Mouse (Mus musculus): Measurements from ENCODE around the gene Tia1. TPM values are rescaled to one million over a fixed set of nuclear protein-coding genes. Genes with fewer than 3 reads are reported as not detected.

Gene Tia1
- total RNA-seq (2023) = 100 to 1,000 TPM; 120 to 141 TPM

DNA sequence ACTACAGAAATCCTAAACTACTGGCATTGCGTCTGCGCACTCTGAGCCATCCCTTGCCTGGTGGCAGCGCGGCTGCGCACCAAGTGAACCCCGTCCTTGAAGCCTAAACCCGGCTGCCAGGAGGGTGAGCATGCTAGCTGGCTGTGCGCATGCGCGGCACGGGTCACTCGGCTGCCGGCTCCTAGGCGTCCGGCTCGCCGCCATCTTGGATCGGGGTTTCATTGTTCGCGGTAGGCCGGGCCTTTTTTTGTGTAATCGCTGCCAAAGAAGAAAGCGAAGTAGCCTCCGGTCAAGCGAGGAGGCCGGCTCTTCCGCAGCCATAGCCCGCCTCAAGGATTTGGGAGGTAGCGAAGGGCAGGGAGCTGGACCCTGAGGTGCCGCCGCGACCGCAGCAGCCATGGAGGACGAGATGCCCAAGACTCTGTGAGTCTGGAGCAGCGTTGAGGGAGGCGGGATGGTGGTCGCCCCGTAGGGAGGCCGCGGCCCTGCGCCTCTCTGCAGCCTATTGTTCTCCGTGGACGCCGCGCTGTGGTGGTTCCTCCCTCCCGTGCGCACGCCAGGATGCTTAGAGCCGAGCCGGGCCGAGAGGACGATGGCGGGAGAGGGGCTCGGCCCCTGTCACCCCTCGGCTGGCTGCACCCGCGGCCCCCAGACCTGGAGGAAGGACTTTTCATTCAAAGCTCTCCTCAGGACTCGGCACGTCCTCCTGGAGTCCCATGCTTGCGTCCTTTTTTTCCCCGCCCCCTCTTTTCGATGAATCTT is at the start of gene Tia1:
TSS of gene Tia1 (plus strand) at position 120 of the 762 bp plus-strand sequence.

GRCm38 (mm10) chr6:86365371-86366124 is 38.5 kb upstream of the Tia1 start, which contains the start of gene Fam136a:
TSS of gene Fam136a (plus strand) at chr6:86365646.

DNA sequence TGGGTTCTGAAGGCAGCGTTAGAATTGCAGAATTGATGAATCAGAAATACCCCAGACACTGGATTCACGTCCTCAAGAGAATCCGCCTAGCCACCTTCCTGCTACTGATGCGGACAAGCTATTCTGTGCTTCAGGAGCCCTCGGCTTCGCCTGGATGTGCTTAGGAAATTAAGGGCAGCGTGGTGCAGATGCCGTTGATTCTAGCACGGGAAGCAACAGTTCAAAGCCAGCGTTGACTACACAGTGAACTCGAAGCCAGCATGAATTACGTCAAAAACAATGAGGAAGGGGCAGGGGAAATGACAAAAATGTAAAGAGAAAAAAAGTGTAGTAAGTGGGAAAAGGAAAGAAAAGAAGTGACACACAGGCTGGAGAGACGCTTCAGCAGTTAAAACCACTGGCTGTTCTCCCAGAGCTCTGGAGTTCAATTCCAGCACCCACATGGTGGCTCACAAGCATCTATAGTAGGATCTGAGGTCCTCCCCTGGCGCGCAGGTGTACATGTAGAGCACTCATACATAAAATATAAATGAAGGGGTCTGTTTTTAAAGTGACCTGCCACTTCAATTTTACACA is 33.2 kb upstream of the Tia1 start, which contains the start of gene Snrpg:
TSS of gene Snrpg (plus strand) at position 541 of the 576 bp plus-strand sequence.

GRCm38 (mm10) chr6:86396581-86397256 is 7.3 kb upstream of the Tia1 start, which contains the start of gene Pcyox1:
TSS of gene Pcyox1 (minus strand) at chr6:86397154.

DNA sequence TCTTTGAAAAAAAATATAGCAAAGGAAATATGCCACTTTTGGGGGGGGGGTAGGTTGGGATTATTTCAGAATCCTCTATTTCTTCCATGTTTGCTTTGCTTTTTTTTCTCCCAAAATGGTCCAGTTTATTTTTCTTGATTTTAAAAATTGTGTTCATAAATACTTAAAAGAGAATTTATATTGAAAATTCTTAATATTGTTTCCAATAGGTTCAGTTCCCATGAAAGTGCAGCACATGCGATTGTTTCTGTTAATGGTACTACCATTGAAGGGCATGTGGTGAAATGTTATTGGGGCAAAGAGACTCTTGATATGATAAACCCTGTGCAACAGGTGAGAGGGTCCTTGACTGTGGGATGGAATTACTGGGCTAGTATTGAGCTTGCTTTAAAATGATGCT is 22.3 kb downstream of the Tia1 start, which contains the start of gene Gm44790:
TSS of gene Gm44790 (plus strand) at position 301 of the 400 bp plus-strand sequence.

DNA sequence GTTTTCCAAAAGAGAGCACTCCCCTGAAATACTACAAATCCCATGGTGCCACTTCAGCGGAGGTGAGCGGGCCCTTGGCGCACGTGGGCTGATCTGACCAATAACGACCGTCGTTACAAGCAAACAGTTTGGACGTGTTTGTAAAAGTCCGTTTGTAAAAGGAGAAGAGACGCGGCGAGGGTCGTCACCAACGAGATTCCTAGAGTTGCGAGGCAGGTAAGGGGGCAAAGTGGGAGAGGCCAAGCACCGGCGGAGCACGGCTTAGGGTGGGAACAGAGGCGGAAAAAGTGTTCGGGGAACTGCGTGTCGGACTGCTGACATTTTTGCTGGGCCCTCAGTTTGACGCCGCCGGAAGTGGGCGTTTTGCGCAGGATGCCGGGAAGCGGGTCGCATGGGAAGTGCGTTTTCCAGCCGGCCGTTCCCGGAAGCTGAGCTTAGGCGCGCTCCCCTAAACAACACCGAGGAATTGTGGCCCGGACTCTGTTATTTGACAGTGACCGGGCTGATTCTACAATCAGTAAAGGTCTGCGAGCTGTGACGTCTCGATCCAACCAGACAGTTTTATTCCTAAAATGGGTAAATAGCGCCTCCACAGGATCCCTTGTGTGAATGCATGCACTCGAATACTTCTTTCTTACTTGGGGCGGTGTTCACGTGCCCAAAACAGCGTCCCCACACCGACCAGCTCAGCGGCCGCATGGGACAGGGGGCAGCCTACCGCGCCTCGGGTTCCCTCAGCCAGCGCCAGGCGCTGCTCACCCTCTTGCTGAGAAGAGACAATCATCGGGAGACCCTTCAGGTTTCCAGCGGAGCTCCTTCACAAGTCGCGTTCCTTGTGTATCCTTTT is 34.5 kb downstream of the Tia1 start, which contains the start of gene C87436:
TSS of gene C87436 (plus strand) at position 103 of the 847 bp plus-strand sequence.

Other genes with a start within 250 kb of the Tia1 start
- gene Tgfa, start 209.0 kb upstream of the Tia1 start, total RNA-seq (2023) = 1 to 10 TPM; 1.1 to 1.5 TPM
- 10 to 100 TPM; 19.7 to 23.2 TPM for gene Fam136a, start 38.6 kb upstream of the Tia1 start, total RNA-seq (2023)
- gene Snrpg, start 32.9 kb upstream of the Tia1 start, total RNA-seq (2023) = 100 to 1,000 TPM; 211 to 251 TPM
- gene Pcyox1, start 7.1 kb upstream of the Tia1 start, total RNA-seq (2023) = 10 to 100 TPM; 12.1 to 17.4 TPM
- under 1 TPM in 1 of 2 experiments, not detected in 1; 0.73 TPM for gene Gm44790, start 22.4 kb downstream of the Tia1 start, total RNA-seq (2023)
- 10 to 100 TPM; 59.7 to 71.4 TPM for gene C87436, start 34.2 kb downstream of the Tia1 start, total RNA-seq (2023)
- 100 to 1,000 TPM; 200 to 216 TPM for gene Pcbp1, start 122.1 kb downstream of the Tia1 start, total RNA-seq (2023)
- gene Asprv1, start 223.9 kb downstream of the Tia1 start, total RNA-seq (2023) = not detected